Mouse (Mus musculus): ENCODE results near the gene Tfip11.
"Not testable (repeated sequence)": the region's sequence is repeated elsewhere in the genome, so short reads cannot be mapped to it uniquely, and the experiment has no call there.

Gene Tfip11

GRCm38 (mm10) chr5:112289819-112290535 is 36.2 kb upstream of the Tfip11 start:
- in situ Hi-C loops (cut with MseI, MboI), result no loop called here

- in situ Hi-C loops (cut with MseI, MboI), result no loop called here
Measured at GRCm38 (mm10) chr5:112290536-112290880, 35.6 kb upstream of the Tfip11 start.

- in situ Hi-C loops (cut with MseI, MboI), result no loop called here
Measured at GRCm38 (mm10) chr5:112291866-112292265, 34.3 kb upstream of the Tfip11 start.

GRCm38 (mm10) chr5:112292343-112292980 is 33.7 kb upstream of the Tfip11 start:
- in situ Hi-C loops (cut with MseI, MboI), result no loop called here

GRCm38 (mm10) chr5:112293800-112294199 is 32.4 kb upstream of the Tfip11 start:
- in situ Hi-C loops (cut with MseI, MboI), result no loop called here

- in situ Hi-C loops (cut with MseI, MboI), result no loop called here
Measured at GRCm38 (mm10) chr5:112294696-112295095, 31.5 kb upstream of the Tfip11 start.

- in situ Hi-C loops (cut with MseI, MboI), result no loop called here
Measured at GRCm38 (mm10) chr5:112295162-112295561, 31.0 kb upstream of the Tfip11 start.

- in situ Hi-C loops (cut with MseI, MboI), result no loop called here
Measured at GRCm38 (mm10) chr5:112295564-112295963, 30.6 kb upstream of the Tfip11 start.

- in situ Hi-C loops (cut with MseI, MboI), result no loop called here
Measured at GRCm38 (mm10) chr5:112296404-112297181, 29.6 kb upstream of the Tfip11 start.

- in situ Hi-C loops (cut with MseI, MboI), result no loop called here
Measured at GRCm38 (mm10) chr5:112297257-112297656, 28.9 kb upstream of the Tfip11 start.

- in situ Hi-C loops (cut with MseI, MboI), result no loop called here
Measured at GRCm38 (mm10) chr5:112298226-112298988, 27.8 kb upstream of the Tfip11 start.

- in situ Hi-C loops (cut with MseI, MboI), result no loop called here
Measured at GRCm38 (mm10) chr5:112299399-112299798, 26.8 kb upstream of the Tfip11 start.

- in situ Hi-C loops (cut with MseI, MboI), result no loop called here
Measured at GRCm38 (mm10) chr5:112300112-112300511, 26.0 kb upstream of the Tfip11 start.

- in situ Hi-C loops (cut with MseI, MboI), result no loop called here
Measured at GRCm38 (mm10) chr5:112300721-112301308, 25.3 kb upstream of the Tfip11 start.

GRCm38 (mm10) chr5:112301694-112302093 is 24.5 kb upstream of the Tfip11 start:
- in situ Hi-C loops (cut with MseI, MboI), result no loop called here

GRCm38 (mm10) chr5:112302310-112302709 is 23.8 kb upstream of the Tfip11 start:
- in situ Hi-C loops (cut with MseI, MboI), result no loop called here

- in situ Hi-C loops (cut with MseI, MboI), result no loop called here
Measured at GRCm38 (mm10) chr5:112305842-112306241, 20.3 kb upstream of the Tfip11 start.

- in situ Hi-C loops (cut with MseI, MboI), result no loop called here
Measured at GRCm38 (mm10) chr5:112313222-112313885, 12.8 kb upstream of the Tfip11 start.

GRCm38 (mm10) chr5:112316468-112316867 is 9.7 kb upstream of the Tfip11 start:
- in situ Hi-C loops (cut with MseI, MboI), result no loop called here

- in situ Hi-C loops (cut with MseI, MboI), result no loop called here
Measured at GRCm38 (mm10) chr5:112317328-112317727, 8.8 kb upstream of the Tfip11 start.

GRCm38 (mm10) chr5:112319343-112319742 is 6.8 kb upstream of the Tfip11 start:
- in situ Hi-C loops (cut with MseI, MboI), result not testable (repeated sequence)
